Mouse (Mus musculus): ENCODE results near the gene Cwc22. TPM values are rescaled to one million over a fixed set of nuclear protein-coding genes. Genes with fewer than 3 reads are reported as not detected.

The Cwc22 gene
- polyA plus RNA-seq, 2 experiments: 33.7 to 36.0 TPM

GRCm38 (mm10) chr2:77920621-77921020 is 25.6 kb downstream of the Cwc22 start:
- WGBS: 94% methylated on average over 2 of the region's 2 CpGs
- no peak for DNase-seq (ENCODE audit: low spot score)

GRCm38 (mm10) chr2:77918474-77918873 is 27.7 kb downstream of the Cwc22 start:
- Histone ChIP-seq H3K27me3 (ENCODE audit: control insufficient read depth, insufficient read depth, low read length) (no peaks in the 10 kb centered on the region), H3K4me1 (ENCODE audit: control insufficient read depth, insufficient read depth, low read length) (no peaks in the 10 kb centered on the region), H3K4me2 (replicated peaks; ENCODE audit: low read depth, low read length, severe bottlenecking) (no peak overlapping the region), H3K27ac (replicated peaks; ENCODE audit: low read depth, low read length) (no peak overlapping the region), H3K36me3 (ENCODE audit: control insufficient read depth, insufficient read depth, low read length) (peaks cover 68% of the 10 kb centered on the region), H3K9ac (ENCODE audit: low read depth, low read length, severe bottlenecking) (no peak overlapping the region), H3K4me3 (replicated peaks; ENCODE audit: low read length) (no peak overlapping the region), H3K9me3 (ENCODE audit: control insufficient read depth, low read length) (no peaks in the 10 kb centered on the region)
- WGBS: 65% methylated on average over 3 of the region's 3 CpGs
- ATAC-seq (ENCODE audit: low FRiP score, low read depth) (no peak), DNase-seq (ENCODE audit: low spot score) (no peak)
- TF ChIP-seq POLR2A (IDR thresholded peaks at IDR 0.05; ENCODE audit: borderline replicate concordance, extremely low read depth, insufficient read depth, insufficient read length): no peak

More at GRCm38 (mm10) chr2:77920621-77921020, 25.6 kb downstream of the Cwc22 start:
- Histone ChIP-seq H3K9ac (ENCODE audit: low read depth, low read length, severe bottlenecking) (no peak overlapping the region), H3K27ac (replicated peaks; ENCODE audit: low read depth, low read length) (no peak overlapping the region), H3K27me3 (ENCODE audit: control insufficient read depth, insufficient read depth, low read length) (no peaks in the 10 kb centered on the region), H3K9me3 (ENCODE audit: control insufficient read depth, low read length) (no peaks in the 10 kb centered on the region), H3K4me2 (replicated peaks; ENCODE audit: low read depth, low read length, severe bottlenecking) (no peak overlapping the region), H3K4me3 (replicated peaks; ENCODE audit: low read length) (no peak overlapping the region), H3K4me1 (ENCODE audit: control insufficient read depth, insufficient read depth, low read length) (no peaks in the 10 kb centered on the region), H3K36me3 (ENCODE audit: control insufficient read depth, insufficient read depth, low read length) (peaks cover 63% of the 10 kb centered on the region)
- no peak for ATAC-seq (ENCODE audit: low FRiP score, low read depth)
- TF ChIP-seq POLR2A (IDR thresholded peaks at IDR 0.05; ENCODE audit: borderline replicate concordance, extremely low read depth, insufficient read depth, insufficient read length): no peak

- DNase-seq (ENCODE audit: low spot score) (no peak), ATAC-seq (ENCODE audit: low FRiP score, low read depth) (no peak)
- H3K4me1 ChIP-seq (ENCODE audit: control insufficient read depth, insufficient read depth, low read length): no peaks in the 10 kb centered on the region
- no peak overlapping the region for H3K4me2 ChIP-seq (replicated peaks; ENCODE audit: low read depth, low read length, severe bottlenecking)
- no peak for TF ChIP-seq POLR2A (IDR thresholded peaks at IDR 0.05; ENCODE audit: borderline replicate concordance, extremely low read depth, insufficient read depth, insufficient read length)
- no peaks in the 10 kb centered on the region for H3K9me3 ChIP-seq (ENCODE audit: control insufficient read depth, low read length)
- H3K27ac ChIP-seq (replicated peaks; ENCODE audit: low read depth, low read length): no peak overlapping the region
- peaks cover 67% of the 10 kb centered on the region for H3K36me3 ChIP-seq (ENCODE audit: control insufficient read depth, insufficient read depth, low read length)
- 50% methylated on average over 2 of the region's 2 CpGs for WGBS
- no peak overlapping the region for H3K4me3 ChIP-seq (replicated peaks; ENCODE audit: low read length)
- no peak overlapping the region for H3K9ac ChIP-seq (ENCODE audit: low read depth, low read length, severe bottlenecking)
- no peaks in the 10 kb centered on the region for H3K27me3 ChIP-seq (ENCODE audit: control insufficient read depth, insufficient read depth, low read length)
These were observed 28.2 kb downstream of the Cwc22 start for GRCm38 (mm10) chr2:77918006-77918405.

- Histone ChIP-seq H3K4me3 (replicated peaks; ENCODE audit: low read length) (no peak overlapping the region), H3K4me2 (replicated peaks; ENCODE audit: low read depth, low read length, severe bottlenecking) (no peak overlapping the region), H3K27me3 (ENCODE audit: control insufficient read depth, insufficient read depth, low read length) (no peaks in the 10 kb centered on the region), H3K9ac (ENCODE audit: low read depth, low read length, severe bottlenecking) (no peak overlapping the region), H3K9me3 (ENCODE audit: control insufficient read depth, low read length) (no peaks in the 10 kb centered on the region), H3K27ac (replicated peaks; ENCODE audit: low read depth, low read length) (no peak overlapping the region), H3K36me3 (ENCODE audit: control insufficient read depth, insufficient read depth, low read length) (peaks cover 69% of the 10 kb centered on the region), H3K4me1 (ENCODE audit: control insufficient read depth, insufficient read depth, low read length) (no peaks in the 10 kb centered on the region)
- no peak for ATAC-seq (ENCODE audit: low FRiP score, low read depth)
- DNase-seq (ENCODE audit: low spot score): no peak
- no peak for TF ChIP-seq POLR2A (IDR thresholded peaks at IDR 0.05; ENCODE audit: borderline replicate concordance, extremely low read depth, insufficient read depth, insufficient read length)
- WGBS: 95% methylated on average over 3 of the region's 3 CpGs
These were observed 28.8 kb downstream of the Cwc22 start for GRCm38 (mm10) chr2:77917360-77917734.

GRCm38 (mm10) chr2:77916586-77917359 is 29.4 kb downstream of the Cwc22 start:
- peaks cover 70% of the 10 kb centered on the region for H3K36me3 ChIP-seq (ENCODE audit: control insufficient read depth, insufficient read depth, low read length)

More at GRCm38 (mm10) chr2:77916586-77917359, 29.4 kb downstream of the Cwc22 start:
- Histone ChIP-seq H3K27me3 (ENCODE audit: control insufficient read depth, insufficient read depth, low read length) (no peaks in the 10 kb centered on the region), H3K4me3 (replicated peaks; ENCODE audit: low read length) (no peak overlapping the region), H3K4me2 (replicated peaks; ENCODE audit: low read depth, low read length, severe bottlenecking) (no peak overlapping the region), H3K9me3 (ENCODE audit: control insufficient read depth, low read length) (no peaks in the 10 kb centered on the region), H3K27ac (replicated peaks; ENCODE audit: low read depth, low read length) (no peak overlapping the region), H3K4me1 (ENCODE audit: control insufficient read depth, insufficient read depth, low read length) (no peaks in the 10 kb centered on the region), H3K9ac (ENCODE audit: low read depth, low read length, severe bottlenecking) (no peak overlapping the region)
- no peak for TF ChIP-seq POLR2A (IDR thresholded peaks at IDR 0.05; ENCODE audit: borderline replicate concordance, extremely low read depth, insufficient read depth, insufficient read length)
- DNase-seq (ENCODE audit: low spot score) (no peak), ATAC-seq (ENCODE audit: low FRiP score, low read depth) (no peak)
- WGBS: 81% methylated on average over 8 of the region's 8 CpGs

All from limb, embryonic 14.5 days (tissue).